Mouse (Mus musculus): Measurements from ENCODE around the gene Smc5. TPM values are rescaled to one million over a fixed set of nuclear protein-coding genes. Genes with fewer than 3 reads are reported as not detected.

Gene Smc5
- polyA plus RNA-seq, 1 experiment from 2014 or later: 25.9 TPM

DNA sequence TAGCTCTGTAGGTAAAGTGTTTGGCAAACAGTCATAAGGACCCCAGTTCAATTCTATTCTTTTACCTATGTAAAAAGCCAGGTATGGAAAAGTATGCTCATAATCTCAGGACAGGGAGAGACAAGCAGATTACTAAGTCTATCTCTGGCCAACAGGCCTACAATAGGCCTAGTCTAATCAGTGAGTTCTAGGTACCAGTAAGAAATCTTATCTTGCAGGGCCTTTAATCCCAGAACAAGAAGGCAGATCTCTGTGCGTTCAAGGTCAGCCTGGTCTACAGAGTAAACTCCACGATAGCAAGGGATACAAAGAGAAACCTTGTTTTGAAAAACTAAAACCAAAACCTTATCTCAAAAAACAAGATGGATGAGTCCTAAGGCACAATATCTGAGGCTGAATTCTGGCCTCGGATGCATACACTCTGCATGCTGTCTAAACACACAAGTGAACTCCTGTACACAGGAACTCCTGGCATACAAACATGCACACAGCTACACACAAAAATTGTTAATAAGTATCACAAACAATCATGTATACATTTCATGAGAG, 70.1 kb downstream of the Smc5 start:
- Histone ChIP-seq H3K27me3 (ENCODE audit: control insufficient read depth, insufficient read depth, low read depth, low read length) (no peaks in the 10 kb centered on the region), H3K4me1 (ENCODE audit: control insufficient read depth, insufficient read depth, low read length) (no peaks in the 10 kb centered on the region), H3K9ac (ENCODE audit: low read depth, low read length) (no peak overlapping the region), H3K4me3 (ENCODE audit: low read depth, low read length) (no peak overlapping the region), H3K9me3 (replicated peaks; ENCODE audit: control insufficient read depth, low read length, poor library complexity, severe bottlenecking) (0 out of 2 replicates have a peak, but pooled peaks cover 2% of the 10 kb centered on the region), H3K4me2 (ENCODE audit: low read length) (no peak overlapping the region), H3K36me3 (ENCODE audit: control insufficient read depth, insufficient read depth, low read length) (peaks cover 16% of the 10 kb centered on the region), H3K27ac (ENCODE audit: low read length) (no peak overlapping the region)
- whole genome bisulfite sequencing: 96% methylated on average over 3 of the region's 3 CpGs
- no peak for ATAC-seq

DNA sequence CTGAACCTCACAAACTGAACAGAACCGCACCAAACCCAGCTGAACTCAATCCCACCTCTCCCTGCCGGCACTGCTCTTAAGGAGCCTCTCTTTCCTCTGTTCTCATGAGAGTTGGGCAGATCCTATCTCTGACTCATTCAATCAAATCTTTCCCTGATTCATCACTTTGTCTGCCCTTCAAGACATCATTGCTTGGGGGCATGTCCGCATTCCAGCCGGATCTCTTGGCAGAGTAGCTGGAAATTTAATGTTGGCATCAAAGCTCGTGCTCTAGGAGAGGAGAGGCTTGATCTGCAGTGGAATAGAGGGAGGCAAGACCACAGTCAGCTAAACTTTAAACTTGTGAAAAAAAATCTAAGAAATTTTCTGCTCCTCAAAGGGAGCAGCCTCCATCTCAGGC, 71.6 kb downstream of the Smc5 start:
- ATAC-seq: no peak
- no peak overlapping the region for H3K27ac ChIP-seq (ENCODE audit: low read length)
- H3K4me2 ChIP-seq (ENCODE audit: low read length): no peak overlapping the region
- 98% methylated on average over 5 of the region's 5 CpGs for WGBS
- 0 out of 2 replicates have a peak, but pooled peaks cover 2% of the 10 kb centered on the region for H3K9me3 ChIP-seq (replicated peaks; ENCODE audit: control insufficient read depth, low read length, poor library complexity, severe bottlenecking)
- no peak overlapping the region for H3K9ac ChIP-seq (ENCODE audit: low read depth, low read length)
- H3K36me3 ChIP-seq (ENCODE audit: control insufficient read depth, insufficient read depth, low read length): peaks cover 16% of the 10 kb centered on the region
- H3K27me3 ChIP-seq (ENCODE audit: control insufficient read depth, insufficient read depth, low read depth, low read length): no peaks in the 10 kb centered on the region
- H3K4me1 ChIP-seq (ENCODE audit: control insufficient read depth, insufficient read depth, low read length): no peaks in the 10 kb centered on the region
- H3K4me3 ChIP-seq (ENCODE audit: low read depth, low read length): no peak overlapping the region

DNA sequence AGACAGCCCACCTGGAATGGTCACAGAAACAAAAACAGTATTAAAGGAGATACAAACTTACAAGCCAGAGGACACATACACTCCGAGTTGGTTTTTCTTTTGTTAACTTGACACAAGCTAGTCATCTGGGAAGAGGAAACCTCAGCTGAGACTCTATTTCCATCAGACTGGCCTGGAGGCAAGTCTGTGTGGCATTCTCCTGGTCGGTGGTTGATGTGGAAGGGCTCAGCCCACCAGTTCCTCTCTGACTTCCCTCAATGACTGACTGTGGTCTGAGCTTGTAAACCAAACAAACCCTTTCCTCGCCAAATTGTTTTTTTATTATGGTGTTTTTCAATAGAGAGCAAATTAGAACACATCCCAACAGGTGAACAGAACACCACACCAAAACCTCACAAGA, 80.6 kb downstream of the Smc5 start:
- no peaks in the 10 kb centered on the region for H3K4me1 ChIP-seq (ENCODE audit: control insufficient read depth, insufficient read depth, low read length)
- H3K4me3 ChIP-seq (ENCODE audit: low read depth, low read length): no peak overlapping the region
- H3K36me3 ChIP-seq (ENCODE audit: control insufficient read depth, insufficient read depth, low read length): no peaks in the 10 kb centered on the region; the same call in 1 of the 2 replicates
- no peak overlapping the region for H3K9ac ChIP-seq (ENCODE audit: low read depth, low read length)
- ATAC-seq: no peak
- no peak overlapping the region for H3K27ac ChIP-seq (ENCODE audit: low read length)
- no peaks in the 10 kb centered on the region for H3K9me3 ChIP-seq (replicated peaks; ENCODE audit: control insufficient read depth, low read length, poor library complexity, severe bottlenecking)
- WGBS: 87% methylated on average over 3 of the region's 3 CpGs
- H3K4me2 ChIP-seq (ENCODE audit: low read length): no peak overlapping the region
- H3K27me3 ChIP-seq (ENCODE audit: control insufficient read depth, insufficient read depth, low read depth, low read length): no peaks in the 10 kb centered on the region

DNA sequence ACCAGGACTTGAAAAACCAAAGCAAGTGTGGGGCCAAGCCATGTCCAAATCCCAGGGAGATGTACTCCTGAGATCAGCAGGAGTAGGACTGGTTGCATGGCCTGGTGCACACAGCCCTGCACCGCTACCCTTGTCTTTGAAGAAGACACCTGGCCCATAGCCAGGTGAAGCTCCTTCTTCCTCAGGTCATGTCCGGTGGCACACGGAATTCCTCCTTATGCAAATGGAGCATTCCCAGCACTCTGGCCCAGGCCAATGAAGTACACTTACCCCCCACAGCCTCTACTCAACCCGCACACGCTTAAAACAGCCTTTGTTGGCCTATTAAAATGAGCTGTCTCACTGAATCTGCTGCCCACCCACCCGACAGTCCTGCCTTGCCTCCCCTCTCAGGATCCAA, 82.2 kb downstream of the Smc5 start:
- ATAC-seq: no peak
- H3K4me2 ChIP-seq (ENCODE audit: low read length): no peak overlapping the region

GRCm38 (mm10) chr19:23189744-23190143, 84.0 kb downstream of the Smc5 start:
- no peak overlapping the region for H3K4me3 ChIP-seq (ENCODE audit: low read depth, low read length)
- no peak overlapping the region for H3K4me2 ChIP-seq (ENCODE audit: low read length)

More for the DNA sequence above, 82.2 kb downstream of the Smc5 start:
- no peak overlapping the region for H3K9ac ChIP-seq (ENCODE audit: low read depth, low read length)
- no peaks in the 10 kb centered on the region for H3K27me3 ChIP-seq (ENCODE audit: control insufficient read depth, insufficient read depth, low read depth, low read length)
- H3K4me3 ChIP-seq (ENCODE audit: low read depth, low read length): no peak overlapping the region
- H3K36me3 ChIP-seq (ENCODE audit: control insufficient read depth, insufficient read depth, low read length): no peaks in the 10 kb centered on the region; the same call in 1 of the 2 replicates
- WGBS: 89% methylated on average over 6 of the region's 6 CpGs
- no peaks in the 10 kb centered on the region for H3K9me3 ChIP-seq (replicated peaks; ENCODE audit: control insufficient read depth, low read length, poor library complexity, severe bottlenecking)
- no peak overlapping the region for H3K27ac ChIP-seq (ENCODE audit: low read length)
- H3K4me1 ChIP-seq (ENCODE audit: control insufficient read depth, insufficient read depth, low read length): no peaks in the 10 kb centered on the region

DNA sequence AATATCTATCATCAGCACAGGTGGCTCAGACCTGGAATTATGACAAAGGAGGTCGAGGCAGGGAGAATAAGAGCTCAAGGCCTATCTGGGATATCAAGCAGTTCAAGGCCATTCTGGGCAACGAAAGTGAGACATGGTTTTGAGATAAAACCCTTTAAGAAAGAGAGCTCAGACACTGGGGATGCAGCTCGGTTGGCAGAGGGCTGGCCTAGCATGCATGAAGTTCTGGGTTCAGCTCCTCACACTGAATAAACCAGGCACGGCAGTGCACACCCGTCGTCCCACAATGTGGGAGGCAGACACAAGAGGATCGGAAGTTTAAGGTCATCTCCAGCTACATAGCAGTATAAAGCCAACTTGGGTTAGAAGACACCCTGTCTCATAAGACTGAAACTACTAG, 84.7 kb downstream of the Smc5 start:
- Histone ChIP-seq H3K27me3 (ENCODE audit: control insufficient read depth, insufficient read depth, low read depth, low read length) (no peaks in the 10 kb centered on the region), H3K36me3 (ENCODE audit: control insufficient read depth, insufficient read depth, low read length) (no peaks in the 10 kb centered on the region; the same call in 1 of the 2 replicates), H3K9ac (ENCODE audit: low read depth, low read length) (no peak overlapping the region), H3K4me3 (ENCODE audit: low read depth, low read length) (no peak overlapping the region), H3K4me2 (ENCODE audit: low read length) (no peak overlapping the region), H3K9me3 (replicated peaks; ENCODE audit: control insufficient read depth, low read length, poor library complexity, severe bottlenecking) (no peaks in the 10 kb centered on the region), H3K4me1 (ENCODE audit: control insufficient read depth, insufficient read depth, low read length) (no peaks in the 10 kb centered on the region), H3K27ac (ENCODE audit: low read length) (no peak overlapping the region)
- WGBS: 94% methylated on average over 7 of the region's 7 CpGs
- no peak for ATAC-seq

More at GRCm38 (mm10) chr19:23189744-23190143, 84.0 kb downstream of the Smc5 start:
- Histone ChIP-seq H3K36me3 (ENCODE audit: control insufficient read depth, insufficient read depth, low read length) (no peaks in the 10 kb centered on the region; the same call in 1 of the 2 replicates), H3K27ac (ENCODE audit: low read length) (no peak overlapping the region), H3K27me3 (ENCODE audit: control insufficient read depth, insufficient read depth, low read depth, low read length) (no peaks in the 10 kb centered on the region), H3K9me3 (replicated peaks; ENCODE audit: control insufficient read depth, low read length, poor library complexity, severe bottlenecking) (no peaks in the 10 kb centered on the region), H3K9ac (ENCODE audit: low read depth, low read length) (no peak overlapping the region), H3K4me1 (ENCODE audit: control insufficient read depth, insufficient read depth, low read length) (no peaks in the 10 kb centered on the region)
- ATAC-seq: no peak
- WGBS: 85% methylated on average over 1 of the region's 1 CpGs

GRCm38 (mm10) chr19:23187732-23188131, 86.0 kb downstream of the Smc5 start:
- no peaks in the 10 kb centered on the region; the same call in 1 of the 2 replicates for H3K36me3 ChIP-seq (ENCODE audit: control insufficient read depth, insufficient read depth, low read length)
- ATAC-seq: no peak
- no peak overlapping the region for H3K4me2 ChIP-seq (ENCODE audit: low read length)
- H3K4me1 ChIP-seq (ENCODE audit: control insufficient read depth, insufficient read depth, low read length): no peaks in the 10 kb centered on the region
- H3K27ac ChIP-seq (ENCODE audit: low read length): no peak overlapping the region
- no peak overlapping the region for H3K9ac ChIP-seq (ENCODE audit: low read depth, low read length)
- no peaks in the 10 kb centered on the region for H3K27me3 ChIP-seq (ENCODE audit: control insufficient read depth, insufficient read depth, low read depth, low read length)
- WGBS: 75% methylated on average over 6 of the region's 6 CpGs
- H3K4me3 ChIP-seq (ENCODE audit: low read depth, low read length): no peak overlapping the region
- no peaks in the 10 kb centered on the region for H3K9me3 ChIP-seq (replicated peaks; ENCODE audit: control insufficient read depth, low read length, poor library complexity, severe bottlenecking)

GRCm38 (mm10) chr19:23184068-23184467, 89.6 kb downstream of the Smc5 start:
- WGBS: 78% methylated on average over 4 of the region's 4 CpGs

GRCm38 (mm10) chr19:23183493-23183892, 90.2 kb downstream of the Smc5 start:
- Histone ChIP-seq H3K27me3 (ENCODE audit: control insufficient read depth, insufficient read depth, low read depth, low read length) (no peaks in the 10 kb centered on the region), H3K9ac (ENCODE audit: low read depth, low read length) (no peak overlapping the region), H3K4me3 (ENCODE audit: low read depth, low read length) (no peak overlapping the region), H3K4me2 (ENCODE audit: low read length) (no peak overlapping the region), H3K9me3 (replicated peaks; ENCODE audit: control insufficient read depth, low read length, poor library complexity, severe bottlenecking) (no peaks in the 10 kb centered on the region), H3K27ac (ENCODE audit: low read length) (no peak overlapping the region), H3K4me1 (ENCODE audit: control insufficient read depth, insufficient read depth, low read length) (no peaks in the 10 kb centered on the region), H3K36me3 (ENCODE audit: control insufficient read depth, insufficient read depth, low read length) (no peaks in the 10 kb centered on the region)
- 98% methylated on average over 4 of the region's 4 CpGs for WGBS
- ATAC-seq: no peak

More at GRCm38 (mm10) chr19:23184068-23184467, 89.6 kb downstream of the Smc5 start:
- Histone ChIP-seq H3K9ac (ENCODE audit: low read depth, low read length) (no peak overlapping the region), H3K4me3 (ENCODE audit: low read depth, low read length) (no peak overlapping the region), H3K4me2 (ENCODE audit: low read length) (no peak overlapping the region), H3K9me3 (replicated peaks; ENCODE audit: control insufficient read depth, low read length, poor library complexity, severe bottlenecking) (no peaks in the 10 kb centered on the region), H3K36me3 (ENCODE audit: control insufficient read depth, insufficient read depth, low read length) (no peaks in the 10 kb centered on the region), H3K27ac (ENCODE audit: low read length) (no peak overlapping the region), H3K4me1 (ENCODE audit: control insufficient read depth, insufficient read depth, low read length) (no peaks in the 10 kb centered on the region), H3K27me3 (ENCODE audit: control insufficient read depth, insufficient read depth, low read depth, low read length) (no peaks in the 10 kb centered on the region)
- ATAC-seq: no peak

Data from midbrain, embryonic 16.5 days (tissue).